In the genomic region with DNA sequence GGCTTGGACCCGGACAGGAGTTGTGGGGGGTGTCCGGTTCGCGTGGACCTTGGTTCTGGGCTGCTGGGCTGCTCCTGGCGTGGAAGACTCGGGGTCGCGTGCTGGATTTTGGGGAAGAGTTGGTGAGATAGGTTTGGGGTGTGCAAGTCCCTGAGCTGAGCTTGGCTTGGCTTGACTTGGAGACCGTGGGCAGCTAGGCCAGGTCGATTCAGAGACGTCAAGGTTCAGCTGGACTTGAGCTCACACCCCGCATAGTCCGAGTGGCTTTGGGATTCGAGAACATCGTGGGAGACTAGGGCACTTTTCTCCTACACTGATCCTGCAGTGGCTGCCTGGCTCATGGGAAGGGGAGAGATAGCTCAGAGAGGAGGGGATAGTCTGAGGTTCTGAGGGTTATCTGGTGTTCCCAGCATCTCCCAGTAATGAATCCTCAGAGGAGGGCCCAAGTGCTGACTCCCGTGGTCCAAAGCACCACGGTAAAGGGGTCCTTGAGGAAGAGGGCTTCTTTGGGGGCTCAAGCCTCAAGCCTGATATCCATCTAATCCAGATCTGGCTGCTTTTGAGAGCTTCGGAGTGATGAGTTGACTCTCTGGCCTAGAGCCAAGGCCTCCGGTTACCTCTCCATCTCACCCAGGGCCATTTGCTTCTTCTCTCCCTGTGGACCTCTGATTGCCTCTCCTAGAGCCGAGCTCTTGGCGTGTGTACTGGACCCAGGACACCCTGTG, we compare ENCODE assay signal across 8 mouse cellular contexts. TPM values are rescaled to one million over a fixed set of nuclear protein-coding genes. Genes with fewer than 3 reads are reported as not detected.
DNase-seq lines count a peak whose midpoint lies in the region; ATAC-seq lines count a peak whose summit lies in the region.

No protein-coding gene starts in this region.

- peaks cover 88% of the 10 kb centered on the region for H3K27me3 ChIP-seq in megakaryocyte, embryonic 14.5 days (replicated peaks)
- H3K27me3 ChIP-seq in hindbrain, embryonic 14.5 days (ENCODE audit: control insufficient read depth, insufficient read depth, low read length) = no peaks in the 10 kb centered on the region
- no peaks in the 10 kb centered on the region for H3K27me3 ChIP-seq in midbrain, embryonic 14.5 days (ENCODE audit: control insufficient read depth, insufficient read depth, low read length)

- DNase-seq in adrenal gland, adult 2 months = peak; percentile 69
- DNase-seq in adrenal gland, postnatal 4 days (ENCODE audit: low spot score in 2 of 2) = no peak
- DNase-seq in hindbrain, embryonic 14.5 days (ENCODE audit: low spot score) = no peak
- peak; percentile 38 for DNase-seq in midbrain, embryonic 14.5 days
- DNase-seq in right cerebral cortex, adult 18-20 months = no peak
- no peak for DNase-seq in layer of hippocampus, adult 11-12 months (ENCODE audit: low spot score)

- peak overlapping the region; percentile 61 for H3K27ac ChIP-seq in hindbrain, embryonic 14.5 days
- H3K27ac ChIP-seq in midbrain, embryonic 14.5 days (replicated peaks; ENCODE audit: low read depth, low read length) = peak overlapping the region; percentile 67

- ATAC-seq in megakaryocyte, adult 5-6 weeks (ENCODE audit: poor library complexity, severe bottlenecking) = no peak
- no peak for ATAC-seq in hindbrain, embryonic 14.5 days (ENCODE audit: low FRiP score)
- no peak for ATAC-seq in midbrain, embryonic 14.5 days (ENCODE audit: low FRiP score, low TSS enrichment)

- no peaks in the 10 kb centered on the region for H3K36me3 ChIP-seq in megakaryocyte, embryonic 14.5 days (replicated peaks; ENCODE audit: low read length)
- no peaks in the 10 kb centered on the region for H3K36me3 ChIP-seq in hindbrain, embryonic 14.5 days (replicated peaks; ENCODE audit: control insufficient read depth, insufficient read depth)
- no peaks in the 10 kb centered on the region for H3K36me3 ChIP-seq in midbrain, embryonic 14.5 days (ENCODE audit: control insufficient read depth, insufficient read depth, low read length)

- peak overlapping the region; percentile 75 for H3K9ac ChIP-seq in hindbrain, embryonic 14.5 days
- H3K9ac ChIP-seq in midbrain, embryonic 14.5 days (replicated peaks; ENCODE audit: low read length) = peak overlapping the region; percentile 89

- H3K4me1 ChIP-seq in megakaryocyte, embryonic 14.5 days = peaks cover 51% of the 10 kb centered on the region
- H3K4me1 ChIP-seq in hindbrain, embryonic 14.5 days (replicated peaks; ENCODE audit: control insufficient read depth, insufficient read depth, low read length) = peaks cover 59% of the 10 kb centered on the region
- H3K4me1 ChIP-seq in midbrain, embryonic 14.5 days (ENCODE audit: control insufficient read depth, insufficient read depth, low read length) = peaks cover 39% of the 10 kb centered on the region

- H3K4me3 ChIP-seq in megakaryocyte, embryonic 14.5 days (replicated peaks) = peak overlapping the region; percentile 92
- peak overlapping the region; percentile 86 for H3K4me3 ChIP-seq in hindbrain, embryonic 14.5 days (replicated peaks; ENCODE audit: low read length)
- peak overlapping the region; percentile 67 for H3K4me3 ChIP-seq in midbrain, embryonic 14.5 days (replicated peaks; ENCODE audit: low read depth, low read length)

- H3K4me2 ChIP-seq in hindbrain, embryonic 14.5 days (replicated peaks) = peak overlapping the region; percentile 78
- H3K4me2 ChIP-seq in midbrain, embryonic 14.5 days (ENCODE audit: low read length) = peak overlapping the region; percentile 62

- 11% methylated on average over 21 of the region's 21 CpGs for WGBS in hindbrain, embryonic 14.5 days
- WGBS in midbrain, embryonic 14.5 days = 15% methylated on average over 21 of the region's 21 CpGs

- H3K9me3 ChIP-seq in megakaryocyte, embryonic 14.5 days = no peaks in the 10 kb centered on the region
- H3K9me3 ChIP-seq in hindbrain, embryonic 14.5 days (ENCODE audit: control insufficient read depth, low read length) = no peaks in the 10 kb centered on the region
- H3K9me3 ChIP-seq in midbrain, embryonic 14.5 days (ENCODE audit: control insufficient read depth, low read length) = no peaks in the 10 kb centered on the region

RNA-seq across cellular contexts. Expression of gene Ece1, which starts 0.6 kb away (rescaled TPM):
- total RNA-seq in adrenal gland, adult 2 months (2021) = 100 to 1,000 TPM; 228 to 424 TPM
- 50.0 and 414 TPM in 2 replicates for polyA plus RNA-seq in adrenal gland, adult 2 months (2012; rRNA removed)
- 100 to 1,000 TPM; 279 to 303 TPM for total RNA-seq in adrenal gland, postnatal 4 days (2021)
- polyA plus RNA-seq in megakaryocyte, embryonic 14.5 days (2012; ENCODE audit: insufficient read depth, low replicate concordance) = 3.1 and 5.0 TPM in 2 replicates
- total RNA-seq in megakaryocyte, adult 5-6 weeks (2015) = 19.7 and 25.4 TPM in 2 replicates
- 12.5 and 15.9 TPM in 2 replicates for total RNA-seq in megakaryocyte, adult 5-6 weeks (2017)
- 22.6 and 25.0 TPM in 2 replicates for polyA plus RNA-seq in hindbrain, embryonic 14.5 days (2014; fragmentation: Nextera tagmentation; extraction: Ambion mirVana)
- 11.9 and 18.4 TPM in 2 replicates for polyA plus RNA-seq in midbrain, embryonic 14.5 days (2014; fragmentation: Nextera tagmentation; extraction: Ambion mirVana)

Comparison
In these comparisons a context has a peak if more than half of its experiments do, and no peak if none do; other contexts are left out.
1. DNase-seq: peak in adrenal gland, adult 2 months (single experiment) and midbrain, embryonic 14.5 days (single experiment); none in adrenal gland, postnatal 4 days (0 of 2), hindbrain, embryonic 14.5 days (single experiment), right cerebral cortex, adult 18-20 months (single experiment) and layer of hippocampus, adult 11-12 months (single experiment).
2. Peak in every context shown above with its lines, with median percentiles within 50 percentile points of each other: H3K4me3 ChIP-seq.